Mouse (Mus musculus) intestine, postnatal 0 days (tissue): Measurements from ENCODE around the gene C2. TPM values are rescaled to one million over a fixed set of nuclear protein-coding genes. Genes with fewer than 3 reads are reported as not detected.
"Not testable (repeated sequence)": the region's sequence is repeated elsewhere in the genome, so short reads cannot be mapped to it uniquely, and the experiment has no call there.

Source experiments
- ATAC-seq: fragments of 200-750 bp; cut with Nextera tagmentation; 2 replicates; pipeline ENCODE4 v1.8.0; 2017; ENCODE audit warnings: mild to moderate bottlenecking, moderate TSS enrichment, moderate library complexity
- H3K27ac ChIP-seq: fragments of 300-500 bp; sonication (generic); 2 replicates; pipeline ENCODE4 v1.5.1; 2014; ENCODE audit warnings: mild to moderate bottlenecking, low read depth, low read length, moderate library complexity
- H3K27me3 ChIP-seq: fragments of 300-500 bp; sonication (generic); replicated peaks from 2 replicates; pipeline ENCODE4 v1.6.1; 2014; ENCODE audit warnings: low read length, mixed read lengths; ENCODE audit not compliant: control insufficient read depth, insufficient read depth
- H3K36me3 ChIP-seq: fragments of 300-500 bp; sonication (generic); 2 replicates; pipeline ENCODE4 v1.6.1; 2014; ENCODE audit warnings: mild to moderate bottlenecking, moderate library complexity; ENCODE audit not compliant: control insufficient read depth, insufficient read depth
- H3K4me1 ChIP-seq: fragments of 300-500 bp; sonication (generic); replicated peaks from 2 replicates; pipeline ENCODE4 v1.6.1; 2014; ENCODE audit warnings: antibody characterized with exemption, low read length, mixed read lengths; ENCODE audit not compliant: control insufficient read depth, insufficient read depth
- H3K4me2 ChIP-seq: fragments of 300-500 bp; sonication (generic); replicated peaks from 2 replicates; pipeline ENCODE4 v1.6.1; 2014; ENCODE audit warnings: low read depth, mild to moderate bottlenecking, moderate library complexity
- H3K4me3 ChIP-seq: fragments of 300-500 bp; sonication (generic); 2 replicates; pipeline ENCODE4 v1.5.1; 2014; ENCODE audit warnings: low read depth, low read length
- H3K9ac ChIP-seq: fragments of 300-500 bp; sonication (generic); 2 replicates; pipeline ENCODE4 v1.6.1; 2014; ENCODE audit warnings: mild to moderate bottlenecking, low read depth, low read length
- H3K9me3 ChIP-seq: fragments of 300-500 bp; sonication (generic); 2 replicates; pipeline ENCODE4 v1.6.1; 2016; ENCODE audit warnings: mixed run types; ENCODE audit not compliant: control insufficient read depth
- CTCF ChIP-seq: sonication (generic); IDR thresholded peaks from 2 replicates; pipeline ENCODE4 v1.5.1; 2016; ENCODE audit warnings: low read depth, mild to moderate bottlenecking, control low read depth, antibody characterized with exemption, moderate library complexity
- WGBS: fragments of 180-500 bp; shearing (Covaris S2); extraction: QIAGEN DNeasy Blood & Tissue Kit; methylation state at CpG from one replicate; pipeline ENCODE4 v1.1.7; 2014; 5-methylcytosine and 5-hydroxymethylcytosine counted together
- polyA plus RNA-seq: library from polyadenylated mRNA; unstranded; fragments of >200 nt; fragmentation: Nextera tagmentation; extraction: Ambion mirVana; gene quantifications from 2 replicates; pipeline ENCODE4 v1.2.1, GENCODE M21; 2015

Gene C2
- polyA plus RNA-seq, 1 experiment from 2014 or later, result 60.3 TPM

GRCm38 (mm10) chr17:34915410-34915831 is 17.4 kb upstream of the C2 start:
- H3K36me3 ChIP-seq, result peaks cover 38% of the 10 kb centered on the region
- H3K9me3 ChIP-seq, result no peaks in the 10 kb centered on the region
- peak overlapping the region; percentile 43 for H3K4me3 ChIP-seq
- no peaks in the 10 kb centered on the region for H3K27me3 ChIP-seq
- H3K27ac ChIP-seq, result peak overlapping the region; percentile 87
- peak; percentile 77 for TF ChIP-seq CTCF
- H3K9ac ChIP-seq, result peak overlapping the region; percentile 66
- peak overlapping the region; percentile 69 for H3K4me2 ChIP-seq
- peak; percentile 64 for ATAC-seq
- 12% methylated on average over 10 of the region's 11 CpGs for WGBS
- peaks cover 4% of the 10 kb centered on the region; the same call in 1 of the 2 replicates for H3K4me1 ChIP-seq

DNA sequence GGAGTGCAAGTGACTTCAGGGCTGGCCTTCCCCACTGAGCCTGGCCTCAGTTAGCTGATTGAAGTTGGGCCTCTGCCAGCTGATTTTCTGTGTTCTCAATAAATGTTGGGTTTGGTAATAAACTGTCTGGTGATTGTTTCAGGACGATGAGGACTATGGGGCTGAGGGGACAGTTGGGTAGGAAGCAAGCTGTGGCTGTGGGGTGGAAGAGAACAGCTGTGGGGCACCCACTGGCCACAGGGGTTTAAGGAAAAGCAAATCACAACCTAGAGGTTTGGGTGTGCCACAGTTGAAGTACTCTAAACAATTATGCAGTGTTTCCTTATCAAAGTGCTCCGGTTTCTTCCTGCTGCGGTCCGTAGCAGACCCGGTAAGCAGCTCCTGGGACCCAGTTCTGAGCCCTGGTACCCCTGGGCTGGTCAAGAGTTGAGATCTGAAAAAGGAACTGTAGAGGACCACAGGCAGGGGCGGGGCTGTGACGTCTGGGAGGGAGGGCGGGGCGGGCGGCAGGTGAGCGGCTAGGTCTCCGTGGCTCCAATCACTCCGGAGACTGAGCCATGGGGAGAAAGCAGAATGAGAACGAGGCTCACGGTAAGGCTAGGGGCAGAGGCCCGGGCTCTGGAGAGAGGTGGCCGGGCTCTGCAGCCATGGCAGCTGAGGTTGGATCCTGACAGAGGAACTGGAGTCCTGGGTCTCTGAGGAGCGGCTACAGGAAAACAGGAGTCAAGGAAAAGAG is 16.0 kb upstream of the C2 start, which contains the start of gene Slc44a4:
Gene Slc44a4 (plus strand): TSS at position 537 of the 736 bp plus-strand sequence.
- peak within 1 kb of the TSS; percentile 69 for H3K4me2 ChIP-seq
- H3K4me3 ChIP-seq, result peak within 1 kb of the TSS; percentile 43
- ATAC-seq, result peak; percentile 19; the same call in 1 of the 2 replicates
- no peak for TF ChIP-seq CTCF
- H3K36me3 ChIP-seq, result peaks cover 45% of the 10 kb centered on the region
- H3K4me1 ChIP-seq, result peaks cover 4% of the 10 kb centered on the region; the same call in 1 of the 2 replicates
- H3K27ac ChIP-seq, result peak within 1 kb of the TSS; percentile 87
- H3K9ac ChIP-seq, result peak within 1 kb of the TSS; percentile 66
- no peaks in the 10 kb centered on the region for H3K27me3 ChIP-seq
- H3K9me3 ChIP-seq, result no peaks in the 10 kb centered on the region
- WGBS, result 18% methylated on average over 18 of the region's 18 CpGs

DNA sequence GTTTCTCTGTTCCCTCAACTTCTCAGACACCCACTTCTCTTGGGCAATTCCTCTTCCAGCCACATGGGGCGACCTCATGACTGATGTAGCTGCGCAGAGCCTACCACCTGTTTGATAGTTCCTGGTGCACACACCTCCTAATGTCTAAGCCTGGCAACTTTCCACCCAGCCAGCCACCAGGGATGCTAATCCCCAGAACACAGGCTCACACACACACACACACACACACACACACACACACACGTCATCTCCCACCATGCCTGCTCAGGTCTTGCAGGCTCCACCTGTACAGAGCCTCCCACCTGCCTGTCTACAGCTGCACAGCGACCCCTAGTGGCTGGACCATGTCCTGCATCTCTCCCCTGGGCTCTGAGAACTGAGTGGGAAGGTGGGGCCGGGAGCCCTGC is 13.9 kb upstream of the C2 start:
- H3K4me1 ChIP-seq, result 0 out of 2 replicates have a peak, but pooled peaks cover 4% of the 10 kb centered on the region
- H3K9me3 ChIP-seq, result no peaks in the 10 kb centered on the region
- peak; percentile 46 for ATAC-seq
- H3K9ac ChIP-seq, result no peak overlapping the region
- no peak overlapping the region for H3K4me3 ChIP-seq
- peak overlapping the region; percentile 84 for H3K27ac ChIP-seq
- peak; percentile 96 for TF ChIP-seq CTCF
- no peaks in the 10 kb centered on the region for H3K27me3 ChIP-seq
- no peak overlapping the region for H3K4me2 ChIP-seq
- 30% methylated on average over 5 of the region's 5 CpGs for WGBS
- peaks cover 64% of the 10 kb centered on the region for H3K36me3 ChIP-seq

DNA sequence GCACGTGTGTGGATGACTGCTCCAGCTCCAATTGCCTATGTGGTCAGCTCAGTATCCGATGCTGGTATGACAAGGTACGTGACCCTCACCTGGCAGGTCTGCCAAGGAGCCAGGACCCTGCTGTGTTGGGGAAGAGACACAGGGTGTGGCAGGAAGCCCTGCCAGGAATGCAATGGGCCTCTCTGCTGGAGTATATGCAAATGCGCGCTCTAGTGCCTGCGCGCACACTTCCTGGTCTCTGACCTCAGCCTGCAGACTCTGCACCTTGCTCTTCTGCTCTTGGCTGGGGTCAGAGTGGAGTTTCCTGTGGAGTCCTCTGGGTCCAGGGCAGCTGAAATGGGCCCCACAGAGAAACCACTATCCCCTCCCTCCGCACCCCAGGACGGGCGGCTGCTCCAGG is 12.9 kb upstream of the C2 start:
- H3K36me3 ChIP-seq, result peaks cover 73% of the 10 kb centered on the region
- no peaks in the 10 kb centered on the region for H3K27me3 ChIP-seq
- TF ChIP-seq CTCF, result no peak
- H3K4me1 ChIP-seq, result 0 out of 2 replicates have a peak, but pooled peaks cover 4% of the 10 kb centered on the region
- no peaks in the 10 kb centered on the region for H3K9me3 ChIP-seq
- peak overlapping the region; percentile 84 for H3K27ac ChIP-seq
- H3K9ac ChIP-seq, result no peak overlapping the region
- peak; percentile 66 for ATAC-seq
- H3K4me2 ChIP-seq, result peak overlapping the region; percentile 21
- 34% methylated on average over 10 of the region's 10 CpGs for WGBS
- H3K4me3 ChIP-seq, result no peak overlapping the region

- Histone ChIP-seq H3K27ac (no peak overlapping the region), H3K36me3 (peaks cover 57% of the 10 kb centered on the region), H3K4me1 (no peaks in the 10 kb centered on the region), H3K9ac (no peak overlapping the region), H3K4me3 (no peak overlapping the region), H3K27me3 (no peaks in the 10 kb centered on the region), H3K9me3 (no peaks in the 10 kb centered on the region), H3K4me2 (no peak overlapping the region)
- no peak for TF ChIP-seq CTCF
- no peak for ATAC-seq
- 78% methylated on average over 9 of the region's 9 CpGs for WGBS
Observed at GRCm38 (mm10) chr17:34902895-34903294, 4.8 kb upstream of the C2 start.

DNA sequence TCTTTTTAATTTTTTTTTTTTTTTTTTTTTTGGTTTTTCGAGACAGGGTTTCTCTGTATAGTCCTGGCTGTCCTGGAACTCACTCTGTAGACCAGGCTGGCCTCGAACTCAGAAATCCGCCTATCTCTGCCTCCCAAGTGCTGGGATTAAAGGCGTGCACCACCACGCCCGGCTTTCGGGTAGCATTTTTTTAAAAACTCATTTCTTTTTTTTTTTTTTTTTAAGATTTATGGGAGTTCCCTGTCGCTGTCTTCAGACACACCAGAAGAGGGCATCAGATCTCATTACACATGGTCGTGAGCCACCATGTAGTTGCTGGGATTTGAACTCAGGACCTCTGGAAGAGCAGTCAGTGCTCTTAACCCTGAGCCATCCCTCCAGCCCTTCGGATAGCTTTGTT is 3.9 kb upstream of the C2 start:
- WGBS, result 87% methylated on average over 9 of the region's 10 CpGs
- H3K4me2 ChIP-seq, H3K27me3 ChIP-seq, H3K4me3 ChIP-seq, H3K4me1 ChIP-seq, H3K27ac ChIP-seq, H3K9me3 ChIP-seq, H3K9ac ChIP-seq, ATAC-seq: not testable (repeated sequence)
- peaks cover 47% of the 10 kb centered on the region for H3K36me3 ChIP-seq

DNA sequence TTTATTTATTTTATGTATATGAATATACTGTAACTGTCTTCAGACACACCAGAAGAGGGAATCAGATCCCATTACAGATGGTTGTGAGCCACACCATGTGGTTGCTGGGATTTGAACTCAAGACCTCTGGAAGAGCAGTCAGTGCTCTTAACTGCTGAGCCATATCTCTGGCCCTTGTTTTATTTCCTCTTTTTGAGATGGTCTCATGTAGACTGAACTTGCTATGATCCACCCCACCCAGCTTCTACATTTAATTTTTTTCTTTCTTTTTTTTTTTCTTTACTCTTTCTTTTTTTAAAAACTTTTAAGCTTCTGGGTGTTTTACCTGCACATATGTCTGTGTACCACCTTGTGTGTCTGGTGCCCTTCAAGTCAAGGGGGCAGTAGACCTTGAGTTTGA is 2.8 kb upstream of the C2 start:
- not testable (repeated sequence) for H3K9me3 ChIP-seq, H3K27ac ChIP-seq, H3K27me3 ChIP-seq, H3K9ac ChIP-seq, H3K4me3 ChIP-seq, ATAC-seq, H3K4me2 ChIP-seq, H3K4me1 ChIP-seq
- peaks cover 36% of the 10 kb centered on the region for H3K36me3 ChIP-seq
